Mouse (Mus musculus) left cerebral cortex, adult 2 months (tissue): ENCODE data around the gene Fnip2. TPM values are rescaled to one million over a fixed set of nuclear protein-coding genes. Genes with fewer than 3 reads are reported as not detected.
A peak's percentile ranks its signal among the peaks of the same experiment; 100 is the strongest.

Experiments used
- DNase-seq, 2 experiments: peaks; one replicate each; pipeline ENCODE4 v3.0.0; 2021 to 2022; ENCODE audit warnings: low spot score in 2 of 2, mixed read lengths in 1 of 2; ENCODE audit errors: extremely low spot score in 1 of 2
- H3K27ac ChIP-seq: fragments of 200-600 bp; 2 replicates; pipeline ENCODE4 v1.8.1; 2022
- H3K4me3 ChIP-seq: fragments of 200-600 bp; 2 replicates; pipeline ENCODE4 v1.8.1; 2022
- CTCF ChIP-seq: fragments of 200-600 bp; IDR thresholded peaks from 2 replicates; pipeline ENCODE4 v1.8.1; 2022; ENCODE audit warnings: antibody characterized with exemption, mild to moderate bottlenecking, moderate library complexity
- intact Hi-C: fragments of 180-260 bp; cut with DNase I; formaldehyde crosslinking; loops from one replicate; pipeline ENCODE4 v1.15.1; 2025
- total RNA-seq, 2 experiments: library from RNA; stranded (reverse); gene quantifications; 2 replicates each; pipeline ENCODE4 v1.2.3; 2021

Gene Fnip2
- total RNA-seq, 2 experiments from 2014 or later: 17.7 to 20.2 TPM

DNA sequence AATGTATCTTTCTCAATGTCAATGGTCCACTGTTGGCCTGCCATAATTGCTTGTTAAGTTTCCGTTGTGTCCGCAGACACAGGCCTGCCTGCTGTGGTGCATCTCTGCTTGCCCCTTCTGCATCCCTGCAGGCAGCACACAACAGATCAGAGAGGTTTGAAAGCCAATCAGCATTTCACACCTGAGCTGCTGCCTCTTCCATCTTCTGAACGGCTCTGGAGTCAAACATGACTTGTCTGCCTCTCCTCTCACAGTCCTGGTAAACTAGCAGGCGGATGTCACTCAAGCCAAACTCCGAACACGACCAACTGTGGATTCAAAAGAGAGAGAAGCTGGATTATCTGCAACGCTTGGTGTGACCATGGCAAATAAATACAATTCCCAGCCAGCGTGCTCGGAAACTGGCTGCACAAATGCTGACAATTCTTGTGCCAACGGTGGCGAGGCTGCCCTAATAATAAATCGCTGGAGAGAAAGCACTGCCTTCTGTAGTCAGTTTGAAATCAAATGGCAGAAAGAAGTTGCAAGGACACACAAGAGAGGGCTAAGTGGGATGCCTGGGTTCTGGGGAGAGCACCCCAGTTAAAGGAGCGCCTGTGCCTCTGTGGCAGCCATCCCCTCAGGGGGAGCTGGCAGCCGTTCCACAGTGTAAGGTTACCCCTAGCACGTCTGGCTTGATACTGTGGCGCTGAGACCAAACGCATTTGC lies 49.6 kb downstream of the Fnip2 start:
- intact Hi-C loops: loop anchor here (10.0 kb wide), 1 partner anchor 47 kb away; the partner anchor contains the start of gene Fnip2
- DNase-seq: no peak
- no peak for TF ChIP-seq CTCF
- H3K27ac ChIP-seq: no peak overlapping the region
- no peak overlapping the region for H3K4me3 ChIP-seq

- H3K27ac ChIP-seq: no peak overlapping the region
- intact Hi-C loops: loop anchor here (10.0 kb wide), 1 partner anchor 48 kb away; the partner anchor contains the start of gene Fnip2
- H3K4me3 ChIP-seq: no peak overlapping the region
- DNase-seq: no peak
- TF ChIP-seq CTCF: no peak
These were observed 50.6 kb downstream of the Fnip2 start for GRCm38 (mm10) chr3:79516958-79517357.

- no peak overlapping the region for H3K4me3 ChIP-seq
- intact Hi-C loops: loop anchor here (10.0 kb wide), 1 partner anchor 48 kb away; the partner anchor contains the start of gene Fnip2
- DNase-seq: no peak
- H3K27ac ChIP-seq: no peak overlapping the region
- TF ChIP-seq CTCF: no peak
These were observed 51.3 kb downstream of the Fnip2 start for GRCm38 (mm10) chr3:79516099-79516920.

- H3K27ac ChIP-seq: no peak overlapping the region
- intact Hi-C loops: loop anchor here (10.0 kb wide), 1 partner anchor 50 kb away; the partner anchor contains the start of gene Fnip2
These were observed 53.3 kb downstream of the Fnip2 start for GRCm38 (mm10) chr3:79514304-79514703.

DNA sequence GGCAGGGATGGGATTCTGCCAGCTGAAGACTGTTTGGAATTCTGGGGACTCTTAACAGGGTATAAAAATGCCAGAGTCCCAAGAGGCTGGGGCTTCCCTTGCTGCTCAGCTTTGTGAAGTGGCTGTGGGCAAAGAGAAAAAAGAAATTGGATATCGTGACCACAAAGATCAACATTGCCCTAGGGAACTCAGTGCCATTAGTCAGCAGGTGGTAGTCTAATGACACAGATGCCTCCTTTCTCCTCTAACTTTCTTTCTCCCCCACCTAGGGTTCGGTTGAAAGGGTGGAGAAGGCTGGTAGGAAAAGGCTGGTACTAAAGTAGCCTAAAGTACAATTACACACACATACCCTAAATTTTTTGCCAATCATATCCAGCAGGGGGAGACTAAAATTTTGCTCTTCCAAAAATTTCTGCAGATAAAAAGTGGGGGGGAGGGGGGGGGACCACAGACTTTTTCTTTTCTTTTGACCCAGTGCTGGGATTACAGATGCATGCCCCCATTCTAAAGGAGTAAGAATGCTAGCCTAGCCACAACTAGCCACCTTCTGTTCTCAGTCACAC lies 66.3 kb downstream of the Fnip2 start:
- no peak overlapping the region for H3K27ac ChIP-seq
- DNase-seq: no peak
- peak; percentile 27 for TF ChIP-seq CTCF
- intact Hi-C loops: loop anchor here (5.0 kb wide), 1 partner anchor 86 kb away; no protein-coding TSS in a partner anchor
- H3K4me3 ChIP-seq: no peak overlapping the region

More at GRCm38 (mm10) chr3:79514304-79514703, 53.3 kb downstream of the Fnip2 start:
- TF ChIP-seq CTCF: no peak
- H3K4me3 ChIP-seq: no peak overlapping the region
- DNase-seq: no peak

DNA sequence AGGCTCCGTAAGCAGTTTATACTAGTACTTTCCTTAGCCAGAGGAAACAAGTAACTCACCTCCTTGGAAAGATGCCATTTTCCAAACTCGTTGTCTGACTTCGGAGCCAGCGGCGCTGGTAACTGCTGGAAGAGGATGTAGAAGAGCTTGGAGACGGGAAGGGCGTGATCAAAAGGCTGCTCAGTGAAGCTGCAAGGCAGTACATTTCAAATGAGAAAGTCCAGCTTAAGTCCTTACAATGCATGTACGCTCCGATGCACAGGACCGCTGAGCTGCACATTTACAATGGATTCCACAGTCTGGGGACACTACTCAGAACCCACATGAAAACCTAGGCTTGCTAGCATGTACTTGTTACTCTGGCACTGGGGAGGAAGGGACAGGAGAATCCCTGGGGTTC lies 67.3 kb downstream of the Fnip2 start:
- no peak for DNase-seq
- intact Hi-C loops: loop anchor here (5.0 kb wide), 1 partner anchor 87 kb away; no protein-coding TSS in a partner anchor
- Histone ChIP-seq H3K4me3 (no peak overlapping the region), H3K27ac (no peak overlapping the region)
- no peak for TF ChIP-seq CTCF

DNA sequence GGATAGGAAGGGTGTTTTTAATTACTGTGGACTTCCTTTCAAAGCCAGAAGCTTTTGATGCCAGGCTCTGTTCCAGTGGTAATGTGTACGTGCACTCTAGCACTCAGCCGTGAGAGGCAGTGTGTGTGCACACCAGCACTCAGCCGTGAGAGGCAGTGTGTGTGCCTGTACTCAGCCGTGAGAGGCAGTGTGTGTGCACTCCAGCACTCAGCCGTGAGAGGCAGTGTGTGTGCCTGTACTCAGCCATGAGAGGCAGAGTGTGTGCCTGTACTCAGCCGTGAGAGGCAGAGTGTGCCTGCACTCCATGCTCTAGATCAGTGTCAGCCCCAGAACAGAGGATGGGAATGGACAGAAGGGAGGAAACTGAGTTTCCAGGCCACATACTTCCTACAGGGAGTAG lies 70.9 kb downstream of the Fnip2 start:
- Histone ChIP-seq H3K4me3 (no peak overlapping the region), H3K27ac (no peak overlapping the region)
- no peak for TF ChIP-seq CTCF
- no peak for DNase-seq
- intact Hi-C loops: loop anchor here (5.0 kb wide), 1 partner anchor 539 kb away; no protein-coding TSS in a partner anchor

- intact Hi-C loops: loop anchor here (2.0 to 5.0 kb wide), 3 partner anchors 274 to 538 kb away; no protein-coding TSS in a partner anchor
- TF ChIP-seq CTCF: peak; percentile 58
- peak; percentile 35 to 52 for DNase-seq
- Histone ChIP-seq H3K4me3 (no peak overlapping the region), H3K27ac (no peak overlapping the region)
These were observed 72.4 kb downstream of the Fnip2 start for GRCm38 (mm10) chr3:79495151-79495550.

GRCm38 (mm10) chr3:79494028-79494427 lies 73.6 kb downstream of the Fnip2 start:
- H3K27ac ChIP-seq: no peak overlapping the region
- intact Hi-C loops: loop anchor here (2.0 kb wide), 2 partner anchors 273 to 291 kb away; no protein-coding TSS in a partner anchor
- DNase-seq: no peak
- TF ChIP-seq CTCF: no peak
- H3K4me3 ChIP-seq: no peak overlapping the region

DNA sequence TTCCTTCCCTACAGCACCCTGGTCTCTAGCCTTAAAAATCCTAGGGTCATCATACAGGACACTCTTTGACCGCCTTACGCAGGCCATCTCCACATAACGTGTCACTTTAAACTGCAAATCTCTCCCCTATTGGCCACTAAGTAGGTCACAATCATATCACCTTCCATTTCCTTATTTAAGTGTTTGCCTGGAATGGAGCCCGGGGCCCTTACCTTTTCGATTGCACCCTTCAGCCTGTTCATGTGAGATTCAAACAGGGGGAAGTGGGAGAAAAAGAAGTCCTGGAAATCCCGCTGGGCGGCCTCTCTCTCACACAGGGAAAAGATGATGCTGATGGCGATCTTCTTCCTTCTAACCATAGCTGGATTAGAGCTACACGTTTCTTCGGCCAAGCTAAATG lies 74.5 kb downstream of the Fnip2 start:
- intact Hi-C loops: no loop called here

DNA sequence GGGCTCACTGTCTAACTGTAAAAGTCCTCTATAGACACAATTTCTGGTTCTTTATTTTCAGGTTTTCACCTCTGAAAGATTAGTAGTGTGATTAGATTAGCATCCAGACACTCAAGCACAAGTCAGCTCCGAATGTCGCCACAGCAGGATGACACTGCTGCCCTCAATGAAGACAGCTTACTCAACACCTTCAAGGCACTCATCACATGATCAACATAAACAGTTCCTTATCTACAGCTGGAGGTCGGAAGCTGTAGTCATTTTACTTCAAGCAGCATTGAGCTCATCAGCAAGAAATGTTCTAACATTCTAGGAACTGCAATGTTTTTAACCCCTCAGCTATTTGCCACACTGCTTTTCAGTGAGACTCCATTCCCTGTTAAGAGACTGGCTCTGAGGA lies 76.0 kb downstream of the Fnip2 start:
- no peak for TF ChIP-seq CTCF
- Histone ChIP-seq H3K27ac (no peak overlapping the region), H3K4me3 (no peak overlapping the region)
- intact Hi-C loops: no loop called here
- DNase-seq: no peak

More for the DNA sequence above, 74.5 kb downstream of the Fnip2 start:
- no peak for DNase-seq
- Histone ChIP-seq H3K27ac (no peak overlapping the region), H3K4me3 (no peak overlapping the region)
- no peak for TF ChIP-seq CTCF
